Mouse (Mus musculus): ENCODE data around the gene Lrp10. TPM values are rescaled to one million over a fixed set of nuclear protein-coding genes. Genes with fewer than 3 reads are reported as not detected.

Gene Lrp10
- polyA plus RNA-seq, 1 experiment from 2014 or later = 41.3 TPM

Other genes with a start within 250 kb of the Lrp10 start
- gene Dad1, start 210.0 kb upstream of the Lrp10 start, polyA plus RNA-seq (2014; fragmentation: Nextera tagmentation; extraction: Ambion mirVana) = 309 and 312 TPM in 2 replicates
- gene Abhd4, start 209.9 kb upstream of the Lrp10 start, polyA plus RNA-seq (2014; fragmentation: Nextera tagmentation; extraction: Ambion mirVana) = 27.6 and 28.2 TPM in 2 replicates
- not detected in 2 replicates for gene Olfr49, start 179.2 kb upstream of the Lrp10 start, polyA plus RNA-seq (2014; fragmentation: Nextera tagmentation; extraction: Ambion mirVana)
- 42.3 and 46.7 TPM in 2 replicates for gene Oxa1l, start 103.3 kb upstream of the Lrp10 start, polyA plus RNA-seq (2014; fragmentation: Nextera tagmentation; extraction: Ambion mirVana)
- gene Slc7a7, start 46.4 kb upstream of the Lrp10 start, polyA plus RNA-seq (2014; fragmentation: Nextera tagmentation; extraction: Ambion mirVana) = 8.3 and 10.0 TPM in 2 replicates
- gene Mrpl52, start 37.2 kb upstream of the Lrp10 start, polyA plus RNA-seq (2014; fragmentation: Nextera tagmentation; extraction: Ambion mirVana) = 309 and 329 TPM in 2 replicates
- 56.6 and 57.6 TPM in 2 replicates for gene Mmp14, start 32.5 kb upstream of the Lrp10 start, polyA plus RNA-seq (2014; fragmentation: Nextera tagmentation; extraction: Ambion mirVana)
- 0.29 and 0.78 TPM in 2 replicates for gene Rem2, start 12.0 kb downstream of the Lrp10 start, polyA plus RNA-seq (2014; fragmentation: Nextera tagmentation; extraction: Ambion mirVana)
- 98.0 and 108 TPM in 2 replicates for gene Prmt5, start 53.4 kb downstream of the Lrp10 start, polyA plus RNA-seq (2014; fragmentation: Nextera tagmentation; extraction: Ambion mirVana)
- gene Haus4, start 90.5 kb downstream of the Lrp10 start, polyA plus RNA-seq (2014; fragmentation: Nextera tagmentation; extraction: Ambion mirVana) = 71.6 and 76.4 TPM in 2 replicates
- gene Ajuba, start 113.4 kb downstream of the Lrp10 start, polyA plus RNA-seq (2014; fragmentation: Nextera tagmentation; extraction: Ambion mirVana) = 15.0 and 17.8 TPM in 2 replicates
- gene 4931414P19Rik, start 141.9 kb downstream of the Lrp10 start, polyA plus RNA-seq (2014; fragmentation: Nextera tagmentation; extraction: Ambion mirVana) = 5.6 and 5.8 TPM in 2 replicates
- 411 and 417 TPM in 2 replicates for gene Psmb5, start 153.9 kb downstream of the Lrp10 start, polyA plus RNA-seq (2014; fragmentation: Nextera tagmentation; extraction: Ambion mirVana)
- not detected in 2 replicates for gene Psmb11, start 157.3 kb downstream of the Lrp10 start, polyA plus RNA-seq (2014; fragmentation: Nextera tagmentation; extraction: Ambion mirVana)
- gene Gm17606, start 176.8 kb downstream of the Lrp10 start, polyA plus RNA-seq (2014; fragmentation: Nextera tagmentation; extraction: Ambion mirVana) = not detected in 2 replicates
- 1.7 and 1.9 TPM in 2 replicates for gene Cdh24, start 177.2 kb downstream of the Lrp10 start, polyA plus RNA-seq (2014; fragmentation: Nextera tagmentation; extraction: Ambion mirVana)
- gene 1700123O20Rik, start 222.1 kb downstream of the Lrp10 start, polyA plus RNA-seq (2014; fragmentation: Nextera tagmentation; extraction: Ambion mirVana) = 76.1 and 81.1 TPM in 2 replicates
- 98.8 and 109 TPM in 2 replicates for gene Acin1, start 222.8 kb downstream of the Lrp10 start, polyA plus RNA-seq (2014; fragmentation: Nextera tagmentation; extraction: Ambion mirVana)
- 0.07 TPM in 1 of 2 replicates, not detected in the other for gene Gm29776, start 234.7 kb downstream of the Lrp10 start, polyA plus RNA-seq (2014; fragmentation: Nextera tagmentation; extraction: Ambion mirVana)
- gene Cebpe, start 248.0 kb downstream of the Lrp10 start, polyA plus RNA-seq (2014; fragmentation: Nextera tagmentation; extraction: Ambion mirVana) = 2.0 and 3.1 TPM in 2 replicates